Comparison of ENCODE assay signal across 11 mouse cellular contexts in the genomic region with DNA sequence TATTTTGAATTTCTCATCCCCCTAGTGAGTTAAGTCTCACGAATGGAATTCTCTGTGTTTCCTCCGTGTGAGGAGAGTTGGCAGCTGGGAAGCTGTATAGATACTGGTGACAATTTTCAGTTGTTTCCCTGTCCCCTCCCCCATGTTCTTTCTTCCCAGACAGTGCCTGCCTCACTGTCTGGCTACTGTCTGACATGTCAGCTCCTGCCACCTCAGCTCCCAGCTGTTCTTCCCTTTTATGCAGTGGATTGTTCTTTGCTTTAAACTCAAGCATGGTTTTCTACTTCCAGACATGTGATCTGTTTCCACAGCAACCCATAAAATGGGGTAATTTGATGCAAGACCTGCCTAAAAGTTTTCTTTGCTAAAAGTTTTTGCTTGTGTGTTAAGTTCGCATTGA.
A peak's percentile ranks its signal among the peaks of the same experiment; 100 is the strongest.
DNase-seq lines count a peak whose midpoint lies in the region; ATAC-seq lines count a peak whose summit lies in the region.
"Had no signal": no experiment of that assay in that cellular context is flagged by ENCODE, and none has a peak within 500 bp of the region (broad histone marks: within the 10 kb centered on the region; RNA-seq: fewer than 3 reads in every experiment).

No protein-coding gene starts in this region.

- no peak overlapping the region for H3K4me2 ChIP-seq in midbrain, embryonic 16.5 days (ENCODE audit: low read length)

- 30% methylated on average over 3 of the region's 3 CpGs for WGBS in midbrain, embryonic 16.5 days

- H3K9ac ChIP-seq in midbrain, embryonic 16.5 days (ENCODE audit: low read depth, low read length), result no peak overlapping the region

- H3K9me3 ChIP-seq in midbrain, embryonic 16.5 days (replicated peaks; ENCODE audit: control insufficient read depth, low read length, poor library complexity, severe bottlenecking), result no peaks in the 10 kb centered on the region

- no peaks in the 10 kb centered on the region for H3K27me3 ChIP-seq in midbrain, embryonic 16.5 days (ENCODE audit: control insufficient read depth, insufficient read depth, low read depth, low read length)

- no peaks in the 10 kb centered on the region for H3K36me3 ChIP-seq in midbrain, embryonic 16.5 days (ENCODE audit: control insufficient read depth, insufficient read depth, low read length)

- no peaks in the 10 kb centered on the region; the same call in 1 of the 2 replicates for H3K4me1 ChIP-seq in midbrain, embryonic 16.5 days (ENCODE audit: control insufficient read depth, insufficient read depth, low read length)

- peak; percentile 38; the same call in 1 of the 2 replicates for ATAC-seq in frontal cortex, adult (ENCODE audit: low TSS enrichment)
- ATAC-seq in midbrain, embryonic 16.5 days, result peak; percentile 48; the same call in 1 of the 2 replicates
- no peak for ATAC-seq in megakaryocyte progenitor cell, adult 5-6 weeks (replicated peaks; ENCODE audit: poor library complexity)

- no peak overlapping the region for H3K27ac ChIP-seq in midbrain, embryonic 16.5 days (ENCODE audit: low read length)

- H3K4me3 ChIP-seq in midbrain, embryonic 16.5 days (ENCODE audit: low read depth, low read length), result no peak overlapping the region
- H3K4me3 ChIP-seq: erythroblast, embryonic 14.5 days had no signal

- no peak for DNase-seq in frontal cortex, postnatal 25 days (ENCODE audit: low spot score in 2 of 2)
- DNase-seq in lung, postnatal 10 days, result peak; percentile 21
- DNase-seq in lung, postnatal 36 days, result no peak
- DNase-seq in frontal cortex, postnatal 36 days (ENCODE audit: low spot score in 2 of 2), result peak; percentile 21 to 39
- no peak for DNase-seq in thymus, postnatal 4 days
- DNase-seq: kidney, adult 8-10 months; liver had no signal

Comparison
In these comparisons a context has a peak if more than half of its experiments do, and no peak if none do; other contexts are left out.
1. DNase-seq: peak in lung, postnatal 10 days (single experiment) and frontal cortex, postnatal 36 days (2 of 2); none in frontal cortex, postnatal 25 days (0 of 2), lung, postnatal 36 days (single experiment) and thymus, postnatal 4 days (single experiment).